Mouse (Mus musculus): ENCODE data around the gene Mtfr2.

GRCm38 (mm10) chr10:20382807-20383419 is 35.3 kb downstream of the Mtfr2 start:
- TF ChIP-seq CHD2 (IDR thresholded peaks at IDR 0.05; ENCODE audit: low read depth, low read length) (no peak), ZC3H11A (IDR thresholded peaks at IDR 0.05; ENCODE audit: borderline replicate concordance, low read depth, low read length) (no peak)

Measured in ES-E14 (cell line).